Mouse (Mus musculus): ENCODE measurements around the gene AU041133.
A peak's percentile ranks its signal among the peaks of the same experiment; 100 is the strongest.
"Not testable (repeated sequence)": the region's sequence is repeated elsewhere in the genome, so short reads cannot be mapped to it uniquely, and the experiment has no call there.

The AU041133 gene

DNA sequence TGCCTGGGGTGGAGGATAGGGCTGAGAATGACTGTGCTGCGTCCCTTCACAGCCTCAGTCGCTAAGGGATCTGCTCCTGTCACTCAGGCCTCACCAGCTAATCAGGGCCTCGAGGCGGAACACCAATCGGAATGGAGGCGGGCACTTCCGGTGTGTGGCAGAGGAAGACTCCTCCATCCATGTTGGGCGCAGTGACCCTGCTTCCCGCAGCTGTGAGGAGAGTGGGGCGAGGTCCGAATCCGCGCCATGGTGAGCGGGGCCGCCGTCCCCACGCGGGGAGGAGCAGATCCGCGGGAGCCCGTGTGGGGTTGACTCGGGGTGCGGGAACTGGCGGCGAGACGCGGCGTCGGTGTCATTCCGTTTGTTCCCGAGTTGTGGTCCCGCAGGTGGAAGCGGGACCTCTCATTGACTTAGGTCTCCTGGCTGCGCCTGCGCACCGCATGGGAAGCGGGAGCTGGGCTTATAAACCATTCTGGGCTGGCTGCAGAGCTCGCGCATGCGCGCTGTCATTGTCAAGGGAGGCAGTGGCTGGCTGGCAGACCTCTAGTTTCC, at the start of gene AU041133:
AU041133 (plus strand) TSS at position 164 of the 552 bp plus-strand sequence.
- peak; percentile 87 to 88 for DNase-seq

DNA sequence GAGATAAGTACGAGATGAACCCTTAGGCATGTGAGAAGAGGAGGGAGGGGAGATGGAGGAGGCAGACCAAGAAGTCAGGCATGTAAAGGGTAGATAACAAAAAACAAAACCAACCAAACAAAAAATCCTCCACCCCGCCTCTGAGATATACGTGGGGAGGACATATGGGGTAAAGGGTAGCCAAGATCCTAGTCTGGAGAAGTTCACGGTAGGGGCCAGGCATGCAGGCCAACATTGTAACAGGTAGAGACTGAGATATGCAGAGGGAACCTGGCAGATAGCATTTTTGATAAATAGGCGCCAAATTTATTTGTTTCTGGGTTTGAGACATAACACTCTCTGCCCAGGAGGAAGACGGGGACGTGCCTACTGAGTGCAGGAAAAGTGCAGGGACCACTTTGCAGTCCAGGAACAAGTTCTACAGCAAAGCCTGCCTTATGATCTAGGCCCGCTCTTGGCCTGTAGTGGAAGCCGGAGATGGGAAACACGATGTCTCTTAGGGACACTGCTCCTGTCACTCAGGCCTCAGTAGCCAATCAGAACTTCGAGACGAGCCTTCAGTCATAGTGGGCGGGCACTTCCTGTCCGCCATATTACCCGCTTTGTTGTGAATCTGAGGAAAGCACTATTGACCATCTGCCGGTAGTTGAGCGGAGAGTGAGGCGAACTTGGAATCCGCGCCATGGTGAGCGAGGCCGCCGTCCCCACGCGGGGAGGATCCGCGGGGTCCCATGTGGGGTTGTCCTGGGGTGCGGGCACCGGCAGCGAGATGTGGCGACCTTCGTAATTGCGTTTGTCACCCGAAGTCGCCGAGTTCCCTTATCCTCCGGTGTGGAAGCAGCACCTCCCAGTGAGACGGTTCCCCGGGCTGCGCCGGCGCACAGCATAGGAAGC, 44.8 kb upstream of the AU041133 start, which contains the start of gene BC024063:
BC024063 (plus strand) TSS at position 626 of the 894 bp plus-strand sequence.
- DNase-seq: peak; percentile 72 to 81

DNA sequence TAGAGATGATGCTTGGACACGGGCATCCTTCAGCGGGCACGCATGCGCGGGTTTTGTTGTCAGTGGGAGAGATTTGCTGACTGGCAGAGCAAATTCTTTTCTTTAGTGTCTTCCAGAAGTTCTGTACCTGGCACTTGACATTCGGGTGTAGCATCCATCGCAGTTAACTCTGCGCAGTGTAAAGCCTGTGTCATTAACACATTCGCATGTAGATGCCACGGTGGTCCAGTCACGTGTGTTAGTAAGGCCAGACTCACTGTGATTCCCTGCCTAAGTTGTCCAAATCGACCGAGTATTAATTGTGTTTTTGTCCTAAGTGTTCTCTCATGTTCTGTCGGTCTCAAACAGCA, 44.2 kb upstream of the AU041133 start:
- DNase-seq: not testable (repeated sequence)

DNA sequence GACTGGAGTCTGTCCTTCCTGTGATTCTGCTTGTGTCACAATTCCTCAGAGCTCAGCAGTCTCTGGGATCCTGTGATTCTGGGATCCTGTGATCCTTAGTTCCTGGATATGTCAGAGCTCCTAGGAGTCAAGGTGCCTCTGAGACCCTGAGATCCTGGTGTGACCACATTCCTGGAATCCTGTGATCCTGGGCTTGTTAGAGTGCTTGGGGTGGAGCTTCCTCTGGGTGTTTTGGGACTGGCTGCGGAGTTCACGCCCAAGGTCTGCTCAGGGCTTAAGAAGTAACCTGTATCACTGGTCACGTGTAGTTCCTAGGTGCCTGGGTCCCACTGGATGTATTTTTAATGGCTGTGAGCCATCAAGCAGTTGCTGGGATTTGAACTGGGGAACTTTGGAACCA, 10.6 kb upstream of the AU041133 start:
- DNase-seq: no peak

DNA sequence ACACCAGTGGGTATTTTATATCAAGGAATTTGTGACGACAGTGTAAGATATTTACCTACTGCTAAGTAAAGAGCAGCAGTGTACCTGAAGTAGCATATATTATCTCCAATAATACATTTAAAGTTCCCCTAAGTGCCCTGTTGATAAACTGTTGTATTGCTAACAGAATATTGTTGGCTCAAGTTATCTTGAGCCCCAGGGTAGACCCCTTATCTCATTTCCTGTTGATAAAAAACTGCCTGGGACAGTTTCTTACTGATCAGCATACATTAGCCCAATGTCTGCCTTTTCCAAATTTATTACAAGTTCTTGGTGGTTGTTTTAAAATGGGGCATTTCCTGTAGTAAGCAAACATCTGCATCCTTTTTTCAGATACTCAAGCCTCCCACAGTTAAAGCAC, 17.5 kb downstream of the AU041133 start:
- no peak for DNase-seq

DNA sequence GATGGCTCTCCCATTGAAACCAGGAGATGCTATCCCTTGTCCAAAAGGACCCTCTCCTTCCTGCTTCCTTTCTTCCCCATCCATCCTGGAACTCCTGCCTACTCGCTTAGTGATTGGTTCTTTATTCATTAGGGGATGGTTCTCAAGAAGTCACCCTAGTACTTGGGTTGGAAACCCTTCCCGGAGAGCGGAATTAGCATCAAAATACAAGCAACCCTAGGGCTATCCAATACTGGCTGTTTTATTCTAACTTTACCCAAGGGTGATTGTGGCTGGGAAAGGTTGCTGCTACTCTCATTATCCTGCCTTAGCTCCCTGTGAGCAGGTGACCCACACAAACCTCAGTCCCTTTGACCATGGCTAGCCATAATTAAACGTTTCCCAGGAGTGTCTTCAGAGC, 19.8 kb downstream of the AU041133 start:
- no peak for DNase-seq

DNA sequence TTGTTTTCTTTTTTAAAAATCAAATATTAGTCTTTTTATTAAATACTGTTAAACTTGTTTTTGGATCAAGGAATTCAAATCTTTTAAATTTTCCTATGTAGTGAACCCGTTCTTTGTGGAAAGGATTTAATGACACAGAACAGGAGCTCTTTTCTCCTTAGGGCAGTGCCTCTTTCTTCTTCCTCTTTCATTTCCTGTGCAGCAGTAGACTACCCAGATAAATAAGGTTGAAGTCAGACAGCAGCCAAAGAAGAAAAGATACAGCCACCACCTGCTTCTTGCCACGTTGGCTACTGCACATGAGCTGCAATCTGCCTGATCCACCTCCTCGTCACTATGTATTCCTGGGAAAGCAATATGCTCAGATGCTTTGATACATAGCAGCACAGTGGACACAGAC, 40.0 kb downstream of the AU041133 start:
- no peak for DNase-seq

DNA sequence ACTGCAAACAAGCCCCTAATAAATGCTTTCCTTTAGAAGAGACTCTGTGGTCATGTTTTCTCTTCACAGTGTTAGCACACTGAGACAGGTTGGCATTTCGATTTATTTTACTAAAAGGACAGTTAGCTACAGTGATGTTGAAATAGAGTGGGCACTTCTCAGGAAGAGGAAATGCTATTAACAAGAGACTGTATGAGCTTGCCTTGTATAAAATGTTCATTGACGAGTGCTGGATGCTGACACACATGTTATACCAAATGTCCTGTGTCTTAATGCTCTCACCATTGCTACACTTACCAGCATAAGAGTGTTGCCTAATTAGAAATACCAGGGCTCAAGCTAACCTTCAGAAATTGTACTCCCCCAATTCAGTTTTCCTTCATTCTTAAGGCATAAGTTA, 42.0 kb downstream of the AU041133 start:
- DNase-seq: no peak

DNA sequence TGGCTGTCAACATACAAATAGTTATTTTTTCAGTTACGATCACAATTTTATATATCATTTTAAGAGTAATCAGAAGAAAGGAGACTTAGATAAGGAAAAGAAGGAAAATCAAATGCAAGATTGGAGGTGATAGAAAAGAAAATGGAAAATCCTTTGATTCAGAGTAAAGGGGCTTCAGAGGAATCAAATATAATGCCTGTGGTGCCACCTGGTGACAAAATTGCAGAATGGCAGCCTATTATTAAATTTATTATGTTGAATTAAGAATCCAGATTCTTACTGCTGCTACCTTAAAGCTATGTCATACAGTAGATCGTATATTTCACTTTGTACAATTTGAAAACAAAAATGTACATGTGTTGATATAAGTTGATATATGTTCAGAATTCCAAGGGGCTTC, 43.0 kb downstream of the AU041133 start:
- peak in 1 of 2 experiments; percentile 7 for DNase-seq

DNA sequence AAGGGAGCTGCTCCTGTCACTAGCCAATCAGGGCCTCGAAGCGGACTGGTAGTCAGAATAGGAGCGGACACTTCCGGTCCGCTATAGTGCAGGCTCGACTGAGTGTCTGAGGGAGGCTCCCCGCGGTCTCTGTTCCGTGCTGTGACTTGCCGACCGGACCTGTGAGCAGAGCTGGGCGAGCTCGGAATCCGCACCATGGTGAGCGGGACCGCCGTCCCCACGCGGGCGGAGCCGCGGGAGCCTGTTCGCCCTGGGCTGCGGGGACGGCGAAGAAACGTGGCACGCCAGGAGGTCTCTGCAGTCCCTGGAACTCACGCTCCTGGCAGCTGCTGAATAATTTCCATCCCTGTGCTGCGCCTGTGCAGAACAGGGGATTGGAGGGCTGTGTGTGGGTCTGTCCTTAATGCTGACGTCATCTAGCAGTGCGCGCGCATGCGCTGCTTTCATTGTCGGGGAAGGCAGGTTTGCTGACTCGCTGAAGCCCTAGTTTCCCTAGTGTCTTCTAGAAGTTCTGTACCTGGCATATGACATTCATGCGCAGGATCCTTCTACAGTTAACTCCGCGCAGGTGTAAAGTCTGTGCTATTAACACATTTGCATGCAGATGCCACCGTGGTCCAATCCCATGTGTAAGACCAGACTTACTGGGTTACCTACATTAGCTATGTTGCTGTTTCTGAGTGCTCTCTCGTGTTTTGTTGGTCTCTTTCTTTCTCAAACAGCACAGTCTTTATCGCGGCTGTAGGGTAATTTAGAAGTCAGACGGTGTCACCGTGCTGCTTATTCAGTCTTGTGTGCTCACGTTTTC, 50.6 kb downstream of the AU041133 start:
- peak; percentile 86 to 87 for DNase-seq

Measured in cerebellum, postnatal 36 days (tissue).